Mouse (Mus musculus) MEL (cell line): ENCODE data around the gene Sorbs1. TPM values are rescaled to one million over a fixed set of nuclear protein-coding genes. Genes with fewer than 3 reads are reported as not detected.

Experiments used
- DNase-seq: peaks from one replicate; pipeline ENCODE4 v3.0.0; 2011; ENCODE audit warnings: low read depth, low spot score
- H3K27ac ChIP-seq: 2 replicates; pipeline ENCODE4 v1.5.1; 2012; ENCODE audit warnings: low read depth, mild to moderate bottlenecking, control low read depth, low read length, moderate library complexity; ENCODE audit not compliant: control insufficient read depth
- H3K27me3 ChIP-seq, 2 experiments: fragments of 150-350 bp in 1 of 2; sonication (generic) in 1 of 2; 2 replicates each; pipeline ENCODE4 v1.6.1; 2012; ENCODE audit warnings: low read length in 2 of 2, mild to moderate bottlenecking in 2 of 2, improper control_type of control experiment in 1 of 2, moderate library complexity in 1 of 2; ENCODE audit not compliant: insufficient read depth in 2 of 2, control insufficient read depth in 1 of 2
- H3K36me3 ChIP-seq, 2 experiments: 2 replicates each; pipeline ENCODE4 v1.6.1; 2012 to 2014; ENCODE audit warnings: low read length in 2 of 2, improper control_type of control experiment in 1 of 2, inconsistent platforms in 1 of 2, mild to moderate bottlenecking in 1 of 2; ENCODE audit not compliant: insufficient read depth in 2 of 2, control insufficient read depth in 1 of 2
- H3K4me1 ChIP-seq, 2 experiments: fragments of 150-350 bp in 1 of 2; sonication (generic) in 1 of 2; 2 replicates each; pipeline ENCODE4 v1.6.1; 2012; ENCODE audit warnings: low read length in 2 of 2, improper control_type of control experiment in 1 of 2, mild to moderate bottlenecking in 1 of 2; ENCODE audit not compliant: insufficient read depth in 2 of 2, control insufficient read depth in 1 of 2
- H3K4me3 ChIP-seq, 2 experiments: fragments of 150-350 bp in 1 of 2; sonication (generic) in 1 of 2; 2 replicates each; pipeline ENCODE4 v1.5.1; 2012; ENCODE audit warnings: low read depth in 2 of 2, low read length in 2 of 2, mild to moderate bottlenecking in 2 of 2, moderate library complexity in 2 of 2, control low read depth in 1 of 2, improper control_type of control experiment in 1 of 2; ENCODE audit not compliant: control insufficient read depth in 1 of 2, insufficient read depth in 1 of 2
- H3K79me2 ChIP-seq: 2 replicates; pipeline ENCODE4 v1.6.1; 2012; ENCODE audit warnings: mild to moderate bottlenecking, low read length, moderate library complexity; ENCODE audit not compliant: control insufficient read depth, poor library complexity, insufficient read depth
- H3K9ac ChIP-seq: 2 replicates; pipeline ENCODE4 v1.6.1; 2012; ENCODE audit warnings: low read depth, mild to moderate bottlenecking, control low read depth, low read length, moderate library complexity; ENCODE audit not compliant: control insufficient read depth, poor library complexity, severe bottlenecking
- H3K9me3 ChIP-seq: fragments of 150-350 bp; sonication (generic); replicated peaks from 2 replicates; pipeline ENCODE4 v1.6.1; 2012; ENCODE audit warnings: mild to moderate bottlenecking, low read length, improper control_type of control experiment, moderate library complexity; ENCODE audit not compliant: insufficient read depth
- BHLHE40 ChIP-seq: IDR thresholded peaks from 2 replicates; pipeline ENCODE4 v1.6.1; 2012; ENCODE audit warnings: low read depth, mild to moderate bottlenecking, inconsistent platforms, low read length, improper control_type of control experiment, borderline replicate concordance
- CHD2 ChIP-seq: IDR thresholded peaks from 2 replicates; pipeline ENCODE4 v1.6.1; 2011; ENCODE audit warnings: low read length, improper control_type of control experiment
- CTCF ChIP-seq, 3 experiments: IDR thresholded peaks in 2 of 3; conservative IDR thresholded peaks in 1 of 3; 2 replicates each; pipeline ENCODE4 v1.5.1; 2011 to 2012; ENCODE audit warnings: low read length in 3 of 3, low read depth in 2 of 3, mild to moderate bottlenecking in 2 of 3, improper control_type of control experiment in 1 of 3, inconsistent platforms in 1 of 3, mixed read lengths in 1 of 3, moderate library complexity in 1 of 3; ENCODE audit not compliant: control insufficient read depth in 1 of 3, insufficient read depth in 1 of 3, poor library complexity in 1 of 3, severe bottlenecking in 1 of 3
- ELF1 ChIP-seq: IDR thresholded peaks from 2 replicates; pipeline ENCODE4 v1.6.1; 2014; ENCODE audit warnings: low read depth, mild to moderate bottlenecking, inconsistent platforms, low read length, improper control_type of control experiment, moderate library complexity
- EP300 ChIP-seq, 2 experiments: IDR thresholded peaks; 2 replicates each; pipeline ENCODE4 v1.6.1; 2011; ENCODE audit warnings: improper control_type of control experiment in 2 of 2, low read length in 2 of 2, low read depth in 1 of 2, mild to moderate bottlenecking in 1 of 2
- GABPA ChIP-seq: IDR thresholded peaks from 2 replicates; pipeline ENCODE4 v1.6.1; 2012; ENCODE audit warnings: low read depth, mild to moderate bottlenecking, inconsistent platforms, low read length, improper control_type of control experiment, moderate library complexity
- HCFC1 ChIP-seq: IDR thresholded peaks from 2 replicates; pipeline ENCODE4 v1.6.1; 2012; ENCODE audit warnings: low read depth, mild to moderate bottlenecking, inconsistent platforms, low read length, improper control_type of control experiment, moderate library complexity
- JUND ChIP-seq: IDR thresholded peaks from 2 replicates; pipeline ENCODE4 v1.6.1; 2011; ENCODE audit warnings: low read depth, mild to moderate bottlenecking, improper control_type of control experiment, low read length
- MAFK ChIP-seq: IDR thresholded peaks from 2 replicates; pipeline ENCODE4 v1.6.1; 2011; ENCODE audit warnings: low read depth, mild to moderate bottlenecking, low read length, improper control_type of control experiment, borderline replicate concordance
- MAX ChIP-seq: IDR thresholded peaks from 2 replicates; pipeline ENCODE4 v1.6.1; 2011; ENCODE audit warnings: low read length, improper control_type of control experiment
- MEF2A ChIP-seq: IDR thresholded peaks from 2 replicates; pipeline ENCODE4 v1.6.1; 2014; ENCODE audit warnings: low read depth, mild to moderate bottlenecking, inconsistent platforms, low read length, improper control_type of control experiment; ENCODE audit not compliant: poor library complexity, insufficient replicate concordance, severe bottlenecking; ENCODE audit errors: extremely low read depth
- MXI1 ChIP-seq: IDR thresholded peaks from 2 replicates; pipeline ENCODE4 v1.6.1; 2011; ENCODE audit warnings: mild to moderate bottlenecking, low read depth, low read length, improper control_type of control experiment
- NELFE ChIP-seq: IDR thresholded peaks from 2 replicates; pipeline ENCODE4 v1.6.1; 2011; ENCODE audit warnings: low read depth, low read length, improper control_type of control experiment
- NRF1 ChIP-seq: IDR thresholded peaks from 2 replicates; pipeline ENCODE4 v1.6.1; 2014; ENCODE audit warnings: low read depth, mild to moderate bottlenecking, inconsistent platforms, low read length, improper control_type of control experiment, moderate library complexity; ENCODE audit not compliant: poor library complexity, insufficient read depth, severe bottlenecking
- POLR2A ChIP-seq, 2 experiments: IDR thresholded peaks; 2 replicates each; pipeline ENCODE4 v1.6.1; 2011 to 2012; ENCODE audit warnings: low read length in 2 of 2, mild to moderate bottlenecking in 2 of 2, control low read depth in 1 of 2, improper control_type of control experiment in 1 of 2, low read depth in 1 of 2, moderate library complexity in 1 of 2; ENCODE audit not compliant: control insufficient read depth in 1 of 2, insufficient read depth in 1 of 2, poor library complexity in 1 of 2
- POLR2AphosphoS2 ChIP-seq: IDR thresholded peaks from 2 replicates; pipeline ENCODE4 v1.6.1; 2011; ENCODE audit warnings: low read length, improper control_type of control experiment
- RCOR1 ChIP-seq: IDR thresholded peaks from 2 replicates; pipeline ENCODE4 v1.6.1; 2012; ENCODE audit warnings: low read depth, mild to moderate bottlenecking, inconsistent platforms, low read length, improper control_type of control experiment
- SIN3A ChIP-seq: IDR thresholded peaks from 2 replicates; pipeline ENCODE4 v1.6.1; 2012; ENCODE audit warnings: low read length, improper control_type of control experiment, inconsistent platforms
- TBP ChIP-seq: IDR thresholded peaks from 2 replicates; pipeline ENCODE4 v1.8.0; 2011; ENCODE audit warnings: low read depth, low read length, improper control_type of control experiment
- TCF12 ChIP-seq: IDR thresholded peaks from 2 replicates; pipeline ENCODE4 v1.6.1; 2014; ENCODE audit warnings: low read depth, mild to moderate bottlenecking, inconsistent platforms, low read length, improper control_type of control experiment, moderate library complexity
- UBTF ChIP-seq: IDR thresholded peaks from 2 replicates; pipeline ENCODE4 v1.6.1; 2012; ENCODE audit warnings: low read depth, mild to moderate bottlenecking, inconsistent platforms, low read length, improper control_type of control experiment, moderate library complexity, borderline replicate concordance; ENCODE audit not compliant: insufficient read depth
- ZC3H11A ChIP-seq: IDR thresholded peaks from 2 replicates; pipeline ENCODE4 v1.6.1; 2012; ENCODE audit warnings: low read depth, mild to moderate bottlenecking, inconsistent platforms, low read length, improper control_type of control experiment
- ZMIZ1 ChIP-seq: IDR thresholded peaks from 2 replicates; pipeline ENCODE4 v1.6.1; 2012; ENCODE audit warnings: low read depth, mild to moderate bottlenecking, inconsistent platforms, low read length, improper control_type of control experiment, moderate library complexity
- polyA plus RNA-seq, 2 experiments: library from polyadenylated mRNA; stranded (reverse) in 1 of 2; unstranded in 1 of 2; fragments of >175 nt in 1 of 2; fragments of >200 nt in 1 of 2; gene quantifications; 2 replicates each; pipeline versions ENCODE4 v1.2.1 to v1.2.4; 2012; ENCODE audit warnings: low replicate concordance in 2 of 2, low read depth in 1 of 2; ENCODE audit not compliant: insufficient read length in 2 of 2, insufficient read depth in 1 of 2, missing spikeins in 1 of 2
- total RNA-seq: library from RNA; depleted of rRNA; stranded (reverse); fragments of 300-350 nt; gene quantifications from 2 replicates; pipeline ENCODE4 v1.2.3, GENCODE M21; 2012

Sorbs1 gene
- total and polyA plus RNA-seq, 3 experiments, result 1.3 to 5.3 TPM; not detected in 1

DNA sequence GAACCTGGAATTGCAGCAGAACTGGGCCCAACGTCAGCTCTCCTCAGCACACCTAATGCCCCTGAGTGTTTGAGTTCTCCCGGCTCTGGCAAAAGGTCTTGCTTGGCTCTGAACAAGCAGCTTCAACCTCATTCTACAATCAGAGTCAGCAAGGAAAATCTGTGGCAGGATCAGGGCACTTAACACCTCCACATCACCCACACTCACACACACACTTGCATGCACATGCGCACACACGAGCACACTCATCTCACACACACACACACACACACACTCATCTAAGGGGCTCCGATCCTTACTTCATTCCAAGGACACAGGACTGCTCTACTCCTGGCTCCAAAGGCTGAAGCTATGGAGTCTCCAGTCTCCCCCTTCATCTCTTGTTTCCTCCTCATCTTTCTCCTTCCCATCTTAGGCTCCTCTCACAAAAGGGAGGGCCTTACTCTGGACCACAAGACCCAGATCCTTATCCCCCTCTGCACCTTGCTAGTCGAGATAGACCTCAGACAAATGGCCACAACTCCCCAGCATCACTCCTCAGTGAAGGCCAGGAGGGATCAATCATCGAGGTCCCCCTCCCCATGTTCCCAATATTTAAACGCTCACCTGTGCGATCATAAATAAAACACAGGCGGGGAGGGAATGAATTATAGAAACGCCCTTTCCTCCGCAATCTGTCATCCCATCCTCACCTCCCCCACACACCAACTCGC, 3.0 kb downstream of the Sorbs1 start:
- Histone ChIP-seq H3K9ac (no peak overlapping the region), H3K4me1 (peaks cover 0 to 13% of the 10 kb centered on the region in 2 experiments; a peak in 2 of 4 replicates), H3K27ac (no peak overlapping the region), H3K27me3 (no peaks in the 10 kb centered on the region), H3K9me3 (no peaks in the 10 kb centered on the region), H3K79me2 (no peaks in the 10 kb centered on the region; the same call in 1 of the 2 replicates), H3K4me3 (no peak overlapping the region), H3K36me3 (peaks cover 0 to 7% of the 10 kb centered on the region in 2 experiments; a peak in 2 of 4 replicates)
- TF ChIP-seq TCF12 (no peak), MEF2A (no peak), POLR2AphosphoS2 (no peak), BHLHE40 (no peak), ELF1 (no peak), TBP (no peak), JUND (no peak), RCOR1 (no peak), UBTF (no peak), CHD2 (no peak), HCFC1 (no peak), ZMIZ1 (no peak), MAFK (no peak), POLR2A (IDR thresholded peaks at IDR 0.05; ENCODE audit: control insufficient read depth in 1 of 2, insufficient read depth in 1 of 2, low read depth in 1 of 2, low read length in 2 of 2, poor library complexity in 1 of 2) (no peak), NRF1 (no peak), SIN3A (no peak), NELFE (no peak), MAX (no peak)
- DNase-seq, result no peak

GRCm38 (mm10) chr19:40509274-40509673, 4.3 kb downstream of the Sorbs1 start:
- Histone ChIP-seq H3K9ac (no peak overlapping the region), H3K27ac (no peak overlapping the region), H3K79me2 (no peaks in the 10 kb centered on the region; the same call in 1 of the 2 replicates), H3K27me3 (no peaks in the 10 kb centered on the region), H3K9me3 (no peaks in the 10 kb centered on the region), H3K36me3 (peaks cover 0 to 7% of the 10 kb centered on the region in 2 experiments; a peak in 2 of 4 replicates), H3K4me1 (peaks cover 0 to 9% of the 10 kb centered on the region in 2 experiments; a peak in 2 of 4 replicates), H3K4me3 (no peak overlapping the region)
- no peak for TF ChIP-seq POLR2A (IDR thresholded peaks at IDR 0.05; ENCODE audit: control insufficient read depth in 1 of 2, insufficient read depth in 1 of 2, low read depth in 1 of 2, low read length in 2 of 2, poor library complexity in 1 of 2)
- TF ChIP-seq MAFK, result no peak
- no peak for TF ChIP-seq CTCF (IDR thresholded peaks at IDR 0.05 in 2 of 3, conservative IDR thresholded peaks at IDR 0.05 in 1 of 3; ENCODE audit: control insufficient read depth in 1 of 3, insufficient read depth in 1 of 3, low read depth in 2 of 3, low read length in 3 of 3, poor library complexity in 1 of 3, severe bottlenecking in 1 of 3)
- TF ChIP-seq ZC3H11A, result no peak
- no peak for TF ChIP-seq EP300 (IDR thresholded peaks at IDR 0.05; ENCODE audit: low read depth in 1 of 2, low read length in 2 of 2)
- no peak for TF ChIP-seq JUND
- no peak for TF ChIP-seq MXI1
- no peak for TF ChIP-seq TBP
- no peak for TF ChIP-seq ZMIZ1
- no peak for TF ChIP-seq GABPA
- no peak for TF ChIP-seq NRF1
- no peak for DNase-seq
